Mouse (Mus musculus) heart, adult 2 months (tissue): ENCODE measurements at regions not wholly inside any gene's neighbourhood (a gene's known extent, or its start where the extent isn't known, plus 50 kb on each side); places are given as distances from the start of the nearest gene placed in this dataset.

Experiments used
- CTCF ChIP-seq: fragments of 200-600 bp; IDR thresholded peaks from 2 replicates; pipeline ENCODE4 v1.8.1; 2022; ENCODE audit warnings: antibody characterized with exemption, mild to moderate bottlenecking, moderate library complexity
- EP300 ChIP-seq: fragments of 200-500 bp; IDR thresholded peaks from 2 replicates; pipeline ENCODE4 v1.6.1; 2011; ENCODE audit warnings: low read depth, low read length, control low read depth; ENCODE audit not compliant: insufficient read depth
- POLR2A ChIP-seq: fragments of 200-500 bp; IDR thresholded peaks from 2 replicates; pipeline ENCODE4 v1.6.1; 2011; ENCODE audit warnings: mild to moderate bottlenecking, low read depth, low read length, control low read depth; ENCODE audit not compliant: insufficient read depth

DNA sequence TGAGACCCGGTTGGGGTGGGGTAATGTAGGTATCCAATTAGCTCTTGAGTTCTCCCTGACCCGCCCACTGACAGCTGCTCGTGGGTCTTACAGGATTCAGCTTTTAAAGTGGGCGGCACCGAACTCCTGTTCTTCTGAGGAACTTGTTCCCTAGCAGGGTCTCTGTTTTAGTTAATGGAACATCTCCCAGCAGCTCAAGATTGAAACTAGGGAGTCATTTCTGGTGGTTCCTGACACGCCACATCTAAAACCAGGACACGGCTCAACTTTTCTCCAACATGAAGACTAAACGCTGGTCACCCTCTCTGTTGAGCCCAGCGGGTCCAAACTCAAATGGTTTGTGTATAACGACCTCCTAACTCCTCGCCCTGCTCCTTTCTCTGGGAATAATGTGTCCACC lies 322.3 kb upstream of the Smim15 start:
- TF ChIP-seq CTCF (no peak), POLR2A (no peak), EP300 (no peak)
